Mouse (Mus musculus): ENCODE measurements at regions not wholly inside any gene's neighbourhood (a gene's known extent, or its start where the extent isn't known, plus 50 kb on each side); places are given as distances from the start of the nearest gene placed in this dataset.
"Not testable (repeated sequence)": the region's sequence is repeated elsewhere in the genome, so short reads cannot be mapped to it uniquely, and the experiment has no call there.

- Histone ChIP-seq H3K27ac (no peak overlapping the region), H3K27me3 (no peaks in the 10 kb centered on the region)
Observed at GRCm38 (mm10) chr7:116620381-116620780, 116.2 kb downstream of the Nucb2 start.

GRCm38 (mm10) chr7:116633210-116633609, 129.0 kb downstream of the Nucb2 start:
- Histone ChIP-seq H3K9ac (no peak overlapping the region), H3K4me2 (no peak overlapping the region), H3K27me3 (no peaks in the 10 kb centered on the region), H3K9me3 (no peaks in the 10 kb centered on the region), H3K27ac (peak overlapping the region; percentile 71), H3K4me1 (replicated peaks) (0 out of 2 replicates have a peak, but pooled peaks cover 4% of the 10 kb centered on the region), H3K4me3 (no peak overlapping the region), H3K36me3 (no peaks in the 10 kb centered on the region)
- ATAC-seq (ENCODE audit: low FRiP score), result no peak
- WGBS, result 53% methylated on average over 3 of the region's 3 CpGs

More at GRCm38 (mm10) chr7:116620381-116620780, 116.2 kb downstream of the Nucb2 start:
- peaks cover 5% of the 10 kb centered on the region for H3K4me1 ChIP-seq (replicated peaks)
- no peaks in the 10 kb centered on the region for H3K36me3 ChIP-seq
- H3K4me3 ChIP-seq, result no peak overlapping the region
- H3K4me2 ChIP-seq, result no peak overlapping the region
- H3K9me3 ChIP-seq, result no peaks in the 10 kb centered on the region
- ATAC-seq (ENCODE audit: low FRiP score), result no peak
- 73% methylated on average over 4 of the region's 4 CpGs for WGBS
- no peak overlapping the region for H3K9ac ChIP-seq

GRCm38 (mm10) chr7:116644902-116645650, 140.9 kb downstream of the Nucb2 start:
- no peak for ATAC-seq (ENCODE audit: low FRiP score)
- WGBS, result 53% methylated on average over 10 of the region's 10 CpGs
- Histone ChIP-seq H3K27me3 (no peaks in the 10 kb centered on the region), H3K9me3 (no peaks in the 10 kb centered on the region), H3K4me3 (no peak overlapping the region), H3K36me3 (no peaks in the 10 kb centered on the region), H3K27ac (no peak overlapping the region), H3K9ac (no peak overlapping the region), H3K4me2 (no peak overlapping the region), H3K4me1 (replicated peaks) (peaks cover 4% of the 10 kb centered on the region; the same call in 1 of the 2 replicates)

- Histone ChIP-seq H3K36me3 (no peaks in the 10 kb centered on the region), H3K4me2 (no peak overlapping the region), H3K27me3 (no peaks in the 10 kb centered on the region), H3K4me1 (replicated peaks) (no peaks in the 10 kb centered on the region), H3K4me3 (no peak overlapping the region), H3K9ac (no peak overlapping the region), H3K9me3 (no peaks in the 10 kb centered on the region), H3K27ac (no peak overlapping the region)
- WGBS, result 59% methylated on average over 10 of the region's 10 CpGs
- no peak for ATAC-seq (ENCODE audit: low FRiP score)
Observed at GRCm38 (mm10) chr7:116654466-116654865, 150.3 kb downstream of the Nucb2 start.

- WGBS, result 93% methylated on average over 6 of the region's 6 CpGs
- H3K36me3 ChIP-seq; H3K27me3 ChIP-seq; ATAC-seq (ENCODE audit: low FRiP score); H3K27ac ChIP-seq; H3K9ac ChIP-seq; H3K4me3 ChIP-seq; H3K4me2 ChIP-seq; H3K9me3 ChIP-seq; H3K4me1 ChIP-seq (replicated peaks): not testable (repeated sequence)
Observed at GRCm38 (mm10) chr7:116657040-116657439, 152.9 kb downstream of the Nucb2 start.

- Histone ChIP-seq H3K4me2 (no peak overlapping the region), H3K27ac (no peak overlapping the region), H3K27me3 (no peaks in the 10 kb centered on the region), H3K36me3 (no peaks in the 10 kb centered on the region; the same call in 1 of the 2 replicates), H3K9me3 (peaks cover 4% of the 10 kb centered on the region; the same call in 1 of the 2 replicates), H3K4me1 (replicated peaks) (no peaks in the 10 kb centered on the region), H3K9ac (no peak overlapping the region), H3K4me3 (no peak overlapping the region)
- ATAC-seq (ENCODE audit: low FRiP score), result no peak
- WGBS, result 89% methylated on average over 15 of the region's 15 CpGs
Observed at GRCm38 (mm10) chr7:116665581-116665980, 161.4 kb downstream of the Nucb2 start.

- no peak overlapping the region for H3K27ac ChIP-seq
- H3K9me3 ChIP-seq, result no peaks in the 10 kb centered on the region
- no peaks in the 10 kb centered on the region for H3K36me3 ChIP-seq
- no peaks in the 10 kb centered on the region for H3K27me3 ChIP-seq
- peaks cover 8% of the 10 kb centered on the region for H3K4me1 ChIP-seq (replicated peaks)
- H3K9ac ChIP-seq, result no peak overlapping the region
- WGBS, result 61% methylated on average over 16 of the region's 16 CpGs
- no peak overlapping the region for H3K4me3 ChIP-seq
- no peak for ATAC-seq (ENCODE audit: low FRiP score)
- no peak overlapping the region for H3K4me2 ChIP-seq
Observed at GRCm38 (mm10) chr7:116674199-116675019, 170.2 kb downstream of the Nucb2 start.

- ATAC-seq (ENCODE audit: low FRiP score), result no peak
- Histone ChIP-seq H3K4me3 (no peak overlapping the region), H3K9ac (no peak overlapping the region), H3K36me3 (no peaks in the 10 kb centered on the region), H3K9me3 (no peaks in the 10 kb centered on the region), H3K27me3 (no peaks in the 10 kb centered on the region), H3K4me1 (replicated peaks) (peaks cover 18% of the 10 kb centered on the region), H3K4me2 (no peak overlapping the region), H3K27ac (no peak overlapping the region)
- WGBS, result 79% methylated on average over 1 of the region's 1 CpGs
Observed at GRCm38 (mm10) chr7:116676696-116677095, 172.5 kb downstream of the Nucb2 start.

- no peak overlapping the region for H3K9ac ChIP-seq
- H3K9me3 ChIP-seq, result no peaks in the 10 kb centered on the region
- no peak overlapping the region for H3K4me3 ChIP-seq
- no peak overlapping the region for H3K4me2 ChIP-seq
- H3K36me3 ChIP-seq, result no peaks in the 10 kb centered on the region
- peaks cover 25% of the 10 kb centered on the region for H3K4me1 ChIP-seq (replicated peaks)
- no peaks in the 10 kb centered on the region for H3K27me3 ChIP-seq
- 88% methylated on average over 4 of the region's 4 CpGs for WGBS
- no peak for ATAC-seq (ENCODE audit: low FRiP score)
- no peak overlapping the region for H3K27ac ChIP-seq
Observed at GRCm38 (mm10) chr7:116679195-116679594, 175.0 kb downstream of the Nucb2 start.

- Histone ChIP-seq H3K9me3 (no peaks in the 10 kb centered on the region), H3K4me2 (no peak overlapping the region), H3K27me3 (no peaks in the 10 kb centered on the region), H3K36me3 (no peaks in the 10 kb centered on the region), H3K27ac (no peak overlapping the region), H3K4me3 (no peak overlapping the region), H3K9ac (no peak overlapping the region), H3K4me1 (replicated peaks) (peaks cover 17% of the 10 kb centered on the region)
- no peak for ATAC-seq (ENCODE audit: low FRiP score)
- WGBS, result 77% methylated on average over 3 of the region's 3 CpGs
Observed at GRCm38 (mm10) chr7:116680523-116680922, 176.4 kb downstream of the Nucb2 start.

GRCm38 (mm10) chr7:116681268-116681667, 177.1 kb downstream of the Nucb2 start:
- Histone ChIP-seq H3K4me2 (no peak overlapping the region), H3K4me1 (replicated peaks) (peaks cover 17% of the 10 kb centered on the region), H3K27me3 (no peaks in the 10 kb centered on the region), H3K9ac (no peak overlapping the region), H3K27ac (no peak overlapping the region; the same call in 1 of the 2 replicates), H3K36me3 (no peaks in the 10 kb centered on the region), H3K4me3 (no peak overlapping the region), H3K9me3 (no peaks in the 10 kb centered on the region)
- 43% methylated on average over 8 of the region's 8 CpGs for WGBS
- ATAC-seq (ENCODE audit: low FRiP score), result peak; percentile 66; the same call in 1 of the 2 replicates

GRCm38 (mm10) chr7:116700409-116700808, 196.2 kb downstream of the Nucb2 start:
- H3K4me3 ChIP-seq, result no peak overlapping the region
- H3K4me1 ChIP-seq (replicated peaks), result peaks cover 3% of the 10 kb centered on the region; the same call in 1 of the 2 replicates
- no peak for ATAC-seq (ENCODE audit: low FRiP score)
- no peak overlapping the region for H3K27ac ChIP-seq
- H3K9ac ChIP-seq, result no peak overlapping the region
- whole genome bisulfite sequencing, result 80% methylated on average over 2 of the region's 2 CpGs
- H3K9me3 ChIP-seq, result no peaks in the 10 kb centered on the region; the same call in 1 of the 2 replicates
- H3K4me2 ChIP-seq, result no peak overlapping the region
- H3K36me3 ChIP-seq, result no peaks in the 10 kb centered on the region
- H3K27me3 ChIP-seq, result no peaks in the 10 kb centered on the region

All from hindbrain, embryonic 13.5 days (tissue).